Mouse (Mus musculus) lung, postnatal 10 days (tissue): ENCODE measurements around the gene A930004D18Rik.

Experiments
- DNase-seq: peaks from one replicate; pipeline ENCODE4 v3.0.0; 2021

A930004D18Rik gene

GRCm38 (mm10) chr2:18037491-18037890, at the start of gene A930004D18Rik:
Gene A930004D18Rik, minus strand, starts transcription at chr2:18037737.
- no peak for DNase-seq

- no peak for DNase-seq
Observed at GRCm38 (mm10) chr2:18080182-18080860, 42.8 kb upstream of the A930004D18Rik start.

- no peak for DNase-seq
Observed at GRCm38 (mm10) chr2:18071947-18072346, 34.4 kb upstream of the A930004D18Rik start.

GRCm38 (mm10) chr2:18068071-18068796, 30.7 kb upstream of the A930004D18Rik start:
- DNase-seq = no peak

- DNase-seq = no peak
Observed at GRCm38 (mm10) chr2:18066436-18066835, 28.9 kb upstream of the A930004D18Rik start.

- DNase-seq = no peak
Observed at GRCm38 (mm10) chr2:18065708-18066030, 28.1 kb upstream of the A930004D18Rik start.

- peak; percentile 82 for DNase-seq
Observed at GRCm38 (mm10) chr2:18064941-18065707, 27.6 kb upstream of the A930004D18Rik start.

- peak; percentile 95 for DNase-seq
Observed at GRCm38 (mm10) chr2:18064356-18064858, 26.9 kb upstream of the A930004D18Rik start.

GRCm38 (mm10) chr2:18063763-18064251, 26.3 kb upstream of the A930004D18Rik start:
- DNase-seq = peak; percentile 76

GRCm38 (mm10) chr2:18060396-18060795, 22.9 kb upstream of the A930004D18Rik start:
- DNase-seq = no peak

GRCm38 (mm10) chr2:18059891-18060290, 22.4 kb upstream of the A930004D18Rik start:
- no peak for DNase-seq

GRCm38 (mm10) chr2:18059063-18059462, 21.5 kb upstream of the A930004D18Rik start:
- DNase-seq = no peak

- DNase-seq = no peak
Observed at GRCm38 (mm10) chr2:18058146-18058708, 20.7 kb upstream of the A930004D18Rik start.

- DNase-seq = peak; percentile 76
Observed at GRCm38 (mm10) chr2:18057336-18058145, 20.0 kb upstream of the A930004D18Rik start.

- peak; percentile 99 for DNase-seq
Observed at GRCm38 (mm10) chr2:18056786-18057255, 19.3 kb upstream of the A930004D18Rik start.

- DNase-seq = peak; percentile 97
Observed at GRCm38 (mm10) chr2:18055929-18056785, 18.6 kb upstream of the A930004D18Rik start.

- no peak for DNase-seq
Observed at GRCm38 (mm10) chr2:18055016-18055928, 17.7 kb upstream of the A930004D18Rik start, which contains the start of gene Mllt10. Gene Mllt10, plus strand, starts transcription at chr2:18055237.

GRCm38 (mm10) chr2:18053951-18054530, 16.5 kb upstream of the A930004D18Rik start:
- peak; percentile 88 for DNase-seq
